Mouse (Mus musculus) neutrophil, adult 5-6 weeks (primary cell): Measurements from ENCODE around the gene Camta2. TPM values are rescaled to one million over a fixed set of nuclear protein-coding genes. Genes with fewer than 3 reads are reported as not detected.
A peak's percentile ranks its signal among the peaks of the same experiment; 100 is the strongest.

Experiments
- ATAC-seq: fragments of 151-379, 151-347 bp; 2 replicates; pipeline ENCODE4 v1.8.0; 2017; ENCODE audit warnings: mild to moderate bottlenecking, moderate TSS enrichment; ENCODE audit not compliant: insufficient number of reproducible peaks, poor library complexity, low FRiP score, severe bottlenecking; ENCODE audit errors: extremely low read depth
- total RNA-seq: library from RNA; stranded (forward); fragments of 200-1000 nt; gene quantifications from 2 replicates; pipeline ENCODE4 v1.2.3, GENCODE M21; 2017

The Camta2 gene
- 24.1 and 36.1 TPM in 2 replicates for total RNA-seq

GRCm38 (mm10) chr11:70687601-70688199, at the start of gene Camta2:
Gene Camta2, minus strand, starts transcription at chr11:70688105.
- peak; percentile 57 for ATAC-seq

- no peak for ATAC-seq
Measured at GRCm38 (mm10) chr11:70733256-70733655, 45.4 kb upstream of the Camta2 start.

- no peak for ATAC-seq
Measured at GRCm38 (mm10) chr11:70731178-70731577, 43.3 kb upstream of the Camta2 start.

GRCm38 (mm10) chr11:70730427-70731038, 42.6 kb upstream of the Camta2 start:
- no peak for ATAC-seq

DNA sequence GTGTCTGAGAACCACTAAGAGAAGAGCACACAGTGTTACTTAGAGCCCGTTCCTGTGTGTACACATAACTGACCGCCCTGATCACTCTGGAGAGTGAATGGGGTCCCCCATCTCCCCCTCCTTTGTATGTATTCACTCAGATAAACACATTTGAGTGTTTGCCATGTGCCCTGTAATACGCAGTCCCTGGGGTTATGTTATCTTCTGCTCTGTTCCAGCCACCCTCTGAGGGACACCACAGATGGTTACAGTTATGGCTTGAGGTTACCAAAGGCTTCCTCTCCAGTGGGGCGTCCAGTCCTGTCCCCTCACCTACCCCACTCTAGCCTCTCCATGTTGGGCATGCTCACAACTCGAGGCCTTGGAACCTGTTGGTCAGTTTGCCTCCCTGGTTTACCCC, 39.5 kb upstream of the Camta2 start:
- no peak for ATAC-seq

GRCm38 (mm10) chr11:70726585-70726984, 38.7 kb upstream of the Camta2 start:
- ATAC-seq = no peak

- no peak for ATAC-seq
Measured at GRCm38 (mm10) chr11:70724706-70725105, 36.8 kb upstream of the Camta2 start.

DNA sequence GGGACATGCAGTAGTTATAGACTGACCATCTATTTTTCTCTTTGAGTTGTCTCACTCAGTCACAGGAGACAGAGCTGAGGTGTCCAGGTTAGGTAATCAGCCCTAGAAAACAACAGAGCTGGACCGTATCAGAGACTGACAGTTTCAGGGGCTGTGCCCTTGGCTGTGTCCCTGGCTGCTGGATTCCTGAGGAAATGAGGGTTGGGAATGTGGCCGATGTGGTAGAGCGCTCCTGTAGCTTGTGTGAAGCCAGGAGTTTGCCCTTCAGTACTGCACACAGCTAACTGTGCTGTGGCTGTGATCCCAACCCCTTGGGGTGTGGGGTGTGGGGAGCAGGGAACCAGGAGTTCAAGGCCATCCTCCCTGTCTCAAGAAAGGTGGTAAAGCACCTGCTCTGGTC, 33.2 kb upstream of the Camta2 start:
- ATAC-seq = no peak

DNA sequence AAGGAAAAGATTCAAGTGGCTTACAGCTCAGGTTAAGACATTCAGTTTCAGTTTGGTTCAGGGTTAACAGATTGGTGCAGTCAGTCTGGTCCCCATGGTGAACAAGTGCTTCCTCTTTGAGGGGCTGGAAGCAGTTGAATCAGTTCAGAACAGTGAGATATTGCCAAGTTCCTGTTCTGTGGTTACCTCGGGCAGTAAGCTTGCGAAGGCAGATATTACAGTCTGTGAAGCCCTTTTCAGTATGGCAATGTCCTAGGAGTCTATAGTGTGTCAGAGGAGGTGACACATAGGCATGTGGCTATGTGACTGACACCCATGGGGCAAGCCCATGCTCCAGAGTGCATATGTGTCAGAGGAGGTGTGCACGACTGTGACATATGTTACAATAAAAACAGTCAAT, 32.7 kb upstream of the Camta2 start:
- peak; percentile 85 for ATAC-seq

- ATAC-seq = no peak
Measured at GRCm38 (mm10) chr11:70718481-70718880, 30.6 kb upstream of the Camta2 start.

- no peak for ATAC-seq
Measured at GRCm38 (mm10) chr11:70715832-70716231, 27.9 kb upstream of the Camta2 start.

- ATAC-seq = no peak
Measured at GRCm38 (mm10) chr11:70713222-70713621, 25.3 kb upstream of the Camta2 start.

DNA sequence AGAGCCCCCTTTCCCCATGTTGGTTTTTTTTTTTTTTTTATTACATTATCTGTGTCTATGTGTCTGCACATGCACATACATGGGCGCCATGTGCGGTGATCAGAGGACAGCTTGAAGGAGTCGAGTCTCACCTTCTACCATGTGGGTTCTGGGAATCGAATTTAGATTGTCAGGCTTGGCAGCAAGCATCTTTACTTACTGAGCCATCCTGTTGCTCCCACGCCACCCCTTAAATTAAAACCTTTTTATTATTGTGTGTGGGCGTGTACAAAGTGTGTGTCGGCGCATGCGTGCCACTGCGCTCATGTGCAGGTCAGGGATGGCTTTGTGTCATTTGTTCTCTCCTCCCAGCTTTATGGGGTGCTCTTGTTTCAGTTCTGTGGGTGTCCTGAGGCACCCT, 23.1 kb upstream of the Camta2 start:
- no peak for ATAC-seq

GRCm38 (mm10) chr11:70706127-70706526, 18.2 kb upstream of the Camta2 start:
- ATAC-seq = no peak

DNA sequence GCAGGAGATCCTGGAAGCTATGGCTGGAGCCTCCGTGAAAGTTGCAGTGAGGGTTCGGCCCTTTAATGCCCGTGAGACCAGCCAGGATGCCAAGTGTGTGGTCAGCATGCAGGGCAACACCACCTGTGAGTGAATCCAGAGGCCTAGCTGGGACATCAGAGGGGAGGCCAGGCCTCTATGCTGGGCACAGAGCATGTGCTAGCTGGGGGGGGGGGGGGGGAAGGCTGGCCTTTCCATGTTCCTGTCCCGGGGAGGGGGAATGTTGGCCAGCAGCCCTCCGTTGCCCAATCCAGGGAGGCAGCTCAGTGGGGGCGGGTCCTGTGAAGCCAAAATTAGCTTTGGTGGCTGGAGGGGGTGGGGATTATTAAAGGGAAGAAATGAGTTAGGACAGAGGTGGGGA, 14.9 kb upstream of the Camta2 start:
- no peak for ATAC-seq

DNA sequence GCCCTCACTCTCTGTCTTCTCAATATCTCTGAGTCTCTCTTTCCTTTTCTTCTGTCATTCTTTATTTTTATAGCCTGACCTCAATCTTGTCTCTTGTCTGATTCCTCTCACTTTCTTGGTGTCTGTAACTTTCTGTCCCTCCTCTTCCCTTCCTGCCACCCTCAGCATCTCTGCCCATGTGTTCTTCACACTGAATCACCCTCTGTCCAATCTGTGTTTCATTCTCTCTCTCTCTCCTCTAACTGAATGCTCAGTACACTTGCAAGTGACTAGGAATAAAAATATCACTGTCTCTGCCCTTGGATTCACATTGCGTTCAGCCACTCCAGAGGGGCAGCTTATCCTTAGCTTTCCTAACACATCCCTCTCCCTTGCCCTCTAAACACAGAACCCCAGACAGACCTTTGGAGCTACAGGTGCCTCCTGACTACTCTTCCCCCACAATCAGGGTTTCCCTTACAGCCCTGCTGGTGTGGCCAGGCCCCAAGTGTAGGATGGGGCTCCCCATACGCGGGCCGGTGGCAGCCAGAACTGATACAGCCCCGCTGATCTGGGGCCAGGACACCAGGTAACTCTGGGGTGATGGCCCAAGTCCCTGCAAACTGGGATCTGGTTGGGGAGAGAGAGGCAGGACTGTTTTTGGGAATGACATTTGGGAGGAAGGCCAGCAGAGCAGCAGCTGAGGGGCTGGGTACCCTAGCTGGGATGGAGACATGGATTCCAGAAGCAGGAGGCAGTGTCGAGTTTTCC, 14.3 kb upstream of the Camta2 start:
- no peak for ATAC-seq

GRCm38 (mm10) chr11:70701221-70701955, 13.5 kb upstream of the Camta2 start:
- ATAC-seq = no peak

- no peak for ATAC-seq
Measured at GRCm38 (mm10) chr11:70700613-70701012, 12.7 kb upstream of the Camta2 start.

DNA sequence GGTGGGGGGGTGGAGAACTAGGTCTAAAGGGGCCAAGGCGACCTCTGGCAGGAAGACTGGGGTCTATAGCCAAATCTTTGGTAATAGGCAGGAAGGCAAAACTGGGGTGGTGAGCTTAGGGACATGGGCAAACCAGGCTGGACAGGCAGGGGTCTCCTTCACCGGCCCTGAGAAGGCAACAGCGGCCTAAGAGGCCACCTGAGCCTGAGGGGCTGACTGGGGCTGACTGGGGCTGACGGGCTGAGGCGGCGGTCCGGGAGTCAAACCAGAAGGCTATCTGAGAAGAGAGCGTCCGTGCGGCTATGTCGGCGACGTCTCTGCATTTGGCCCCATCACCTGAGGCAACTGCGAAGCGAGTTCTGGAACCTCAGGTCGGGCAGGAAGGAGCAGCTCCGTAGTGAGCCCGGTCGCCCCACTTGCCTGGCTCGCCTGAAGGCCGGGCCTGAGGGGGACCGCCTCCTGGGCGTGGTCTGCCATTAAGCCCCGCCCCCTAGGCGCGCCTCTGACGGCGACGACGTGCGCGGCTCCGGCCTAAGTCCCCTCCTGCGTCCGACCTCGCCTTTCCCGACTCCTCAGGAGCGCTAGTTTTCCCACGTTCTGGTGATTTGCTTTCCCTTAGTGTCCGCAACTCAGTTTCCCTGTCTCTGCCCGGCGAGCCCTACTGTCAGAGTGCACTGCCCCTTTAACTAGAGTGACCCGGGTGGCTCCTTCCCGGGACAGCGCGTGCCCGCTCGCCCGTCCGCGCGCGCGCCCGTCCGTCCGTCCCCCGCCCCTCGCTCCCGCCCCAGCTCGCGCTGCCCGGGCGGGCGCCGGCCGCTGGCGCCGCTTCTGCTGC, 12.0 kb upstream of the Camta2 start, which contains the start of the genes Inca1 and Kif1c:
Gene Inca1, minus strand, starts transcription at position 434 of the 835 bp plus-strand sequence.
Gene Kif1c, plus strand, starts transcription at position 827 of the 835 bp plus-strand sequence.
- peak; percentile 94 for ATAC-seq
